Mouse (Mus musculus) embryonic fibroblast, embryonic 13.5 days (primary cell): ENCODE results near the gene 4930568D16Rik. TPM values are rescaled to one million over a fixed set of nuclear protein-coding genes. Genes with fewer than 3 reads are reported as not detected.

ENCODE experiments used
- H3K27ac ChIP-seq: 2 replicates; pipeline ENCODE4 v1.5.1; 2012; ENCODE audit warnings: low read length, control low read depth, inconsistent platforms; ENCODE audit not compliant: insufficient read depth
- H3K4me1 ChIP-seq: 2 replicates; pipeline ENCODE4 v1.6.1; 2011; ENCODE audit warnings: low read length; ENCODE audit not compliant: control insufficient read depth, insufficient read depth
- H3K4me3 ChIP-seq: 2 replicates; pipeline ENCODE4 v1.5.1; 2011; ENCODE audit warnings: mild to moderate bottlenecking, control low read depth, low read length; ENCODE audit not compliant: insufficient read depth
- CTCF ChIP-seq: IDR thresholded peaks from 2 replicates; pipeline ENCODE4 v1.5.1; 2011; ENCODE audit warnings: mild to moderate bottlenecking, control low read depth, low read length, moderate library complexity, borderline replicate concordance; ENCODE audit not compliant: insufficient read depth
- POLR2A ChIP-seq: IDR thresholded peaks from 2 replicates; pipeline ENCODE4 v1.6.1; 2011; ENCODE audit warnings: low read depth, mild to moderate bottlenecking, control low read depth, low read length, moderate library complexity
- polyA plus RNA-seq: library from polyadenylated mRNA; stranded (reverse); fragments of >200 nt; gene quantifications from 2 replicates; pipeline ENCODE4 v1.2.4, GENCODE M21; 2011; ENCODE audit warnings: low read depth; ENCODE audit not compliant: missing spikeins, insufficient read length

4930568D16Rik gene
- polyA plus RNA-seq, 1 experiment: not detected

- Histone ChIP-seq H3K4me3 (no peak overlapping the region), H3K27ac (no peak overlapping the region), H3K4me1 (no peaks in the 10 kb centered on the region)
- TF ChIP-seq CTCF (no peak), POLR2A (no peak)
Observed at GRCm38 (mm10) chr2:35309906-35310493, 57.5 kb downstream of the 4930568D16Rik start.

GRCm38 (mm10) chr2:35308166-35308565, 59.4 kb downstream of the 4930568D16Rik start:
- no peak for TF ChIP-seq POLR2A
- TF ChIP-seq CTCF: no peak
- H3K4me1 ChIP-seq: no peaks in the 10 kb centered on the region
- H3K27ac ChIP-seq: no peak overlapping the region
- no peak overlapping the region for H3K4me3 ChIP-seq

Other genes starting within 250 kb of the 4930568D16Rik start
- 151 and 159 TPM in 2 replicates for gene Rab14, start 166.6 kb downstream of the 4930568D16Rik start, polyA plus RNA-seq
- gene Gsn, start 111.3 kb downstream of the 4930568D16Rik start, polyA plus RNA-seq: 451 and 719 TPM in 2 replicates
- 36.2 and 45.4 TPM in 2 replicates for gene Stom, start 30.8 kb downstream of the 4930568D16Rik start, polyA plus RNA-seq
- not detected in 2 replicates for gene 4930402F06Rik, start 29.4 kb upstream of the 4930568D16Rik start, polyA plus RNA-seq
- 58.5 and 77.0 TPM in 2 replicates for gene Ggta1, start 95.5 kb upstream of the 4930568D16Rik start, polyA plus RNA-seq
- gene Dab2ip, start 190.5 kb upstream of the 4930568D16Rik start, polyA plus RNA-seq: 29.7 and 38.7 TPM in 2 replicates